Mouse (Mus musculus): ENCODE results near the gene Csrp2.

DNA sequence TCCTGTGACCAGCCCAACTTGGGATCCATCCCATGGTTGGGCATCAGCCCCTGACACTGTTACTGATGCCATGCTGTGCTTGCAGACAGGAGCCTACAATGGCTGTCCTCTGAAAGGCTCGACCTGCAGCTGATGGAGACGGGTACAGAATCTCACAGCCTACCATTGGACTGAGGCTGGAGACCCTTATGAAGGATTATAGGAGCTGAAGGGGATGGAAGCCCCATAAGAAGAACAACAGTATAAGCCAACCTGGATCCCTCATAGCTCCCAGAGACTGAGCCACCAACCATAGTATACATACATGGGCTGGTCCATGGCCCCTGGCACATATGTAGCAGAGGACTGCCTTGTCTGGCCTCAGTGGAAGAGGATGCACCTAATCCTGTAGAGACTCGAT is 42.6 kb upstream of the Csrp2 start:
- TF ChIP-seq ZNF384 (IDR thresholded peaks at IDR 0.05; ENCODE audit: low read depth, low read length): no peak
- TF ChIP-seq HCFC1 (IDR thresholded peaks at IDR 0.05; ENCODE audit: borderline replicate concordance, insufficient read depth, low read length): no peak
- no peak for TF ChIP-seq ZC3H11A (IDR thresholded peaks at IDR 0.05; ENCODE audit: borderline replicate concordance, low read depth, low read length)
